Mouse (Mus musculus): Measurements from ENCODE around the gene Rbm44. TPM values are rescaled to one million over a fixed set of nuclear protein-coding genes. Genes with fewer than 3 reads are reported as not detected.

The Rbm44 gene
- polyA plus RNA-seq, 1 experiment from 2014 or later, result 0.15 TPM

- H3K4me1 ChIP-seq (replicated peaks; ENCODE audit: control insufficient read depth, insufficient read depth), result peaks cover 5% of the 10 kb centered on the region; the same call in 1 of the 2 replicates
- H3K4me3 ChIP-seq (ENCODE audit: low read depth, low read length), result no peak overlapping the region
- H3K9ac ChIP-seq (ENCODE audit: low read length), result no peak overlapping the region
- no peak overlapping the region for H3K27ac ChIP-seq (replicated peaks)
- H3K4me2 ChIP-seq (replicated peaks; ENCODE audit: low read depth), result no peak overlapping the region
- TF ChIP-seq EP300 (optimal IDR thresholded peaks at IDR 0.05) (no peak), CTCF (IDR thresholded peaks at IDR 0.05; ENCODE audit: low read depth) (no peak)
- H3K36me3 ChIP-seq (ENCODE audit: control insufficient read depth, insufficient read depth, low read length), result no peaks in the 10 kb centered on the region
- ATAC-seq (ENCODE audit: low FRiP score, low TSS enrichment) (no peak), DNase-seq (ENCODE audit: low spot score) (no peak)
- no peaks in the 10 kb centered on the region for H3K27me3 ChIP-seq (ENCODE audit: control insufficient read depth, insufficient read depth, low read length)
- no peaks in the 10 kb centered on the region for H3K9me3 ChIP-seq (ENCODE audit: control insufficient read depth, low read length)
- 82% methylated on average over 6 of the region's 6 CpGs for WGBS
Measured at GRCm38 (mm10) chr1:91186677-91187076, 41.8 kb downstream of the Rbm44 start.

- no peaks in the 10 kb centered on the region for H3K36me3 ChIP-seq (ENCODE audit: control insufficient read depth, insufficient read depth, low read length)
- no peak overlapping the region for H3K4me3 ChIP-seq (ENCODE audit: low read depth, low read length)
- no peaks in the 10 kb centered on the region for H3K9me3 ChIP-seq (ENCODE audit: control insufficient read depth, low read length)
- no peaks in the 10 kb centered on the region for H3K27me3 ChIP-seq (ENCODE audit: control insufficient read depth, insufficient read depth, low read length)
- ATAC-seq (ENCODE audit: low FRiP score, low TSS enrichment) (no peak), DNase-seq (ENCODE audit: low spot score) (no peak)
- H3K4me2 ChIP-seq (replicated peaks; ENCODE audit: low read depth), result no peak overlapping the region
- no peak overlapping the region for H3K27ac ChIP-seq (replicated peaks)
- no peak for TF ChIP-seq EP300 (optimal IDR thresholded peaks at IDR 0.05)
- H3K9ac ChIP-seq (ENCODE audit: low read length), result no peak overlapping the region
- WGBS, result 77% methylated on average over 5 of the region's 5 CpGs
- peaks cover 5% of the 10 kb centered on the region; the same call in 1 of the 2 replicates for H3K4me1 ChIP-seq (replicated peaks; ENCODE audit: control insufficient read depth, insufficient read depth)
Measured at GRCm38 (mm10) chr1:91187315-91187714, 42.4 kb downstream of the Rbm44 start.

GRCm38 (mm10) chr1:91187786-91188640, 43.1 kb downstream of the Rbm44 start:
- no peak for TF ChIP-seq CTCF (IDR thresholded peaks at IDR 0.05; ENCODE audit: low read depth)
- 86% methylated on average over 7 of the region's 7 CpGs for WGBS
- H3K4me1 ChIP-seq (replicated peaks; ENCODE audit: control insufficient read depth, insufficient read depth), result no peaks in the 10 kb centered on the region
- no peaks in the 10 kb centered on the region for H3K9me3 ChIP-seq (ENCODE audit: control insufficient read depth, low read length)
- H3K4me3 ChIP-seq (ENCODE audit: low read depth, low read length), result no peak overlapping the region
- no peak overlapping the region for H3K27ac ChIP-seq (replicated peaks)
- ATAC-seq (ENCODE audit: low FRiP score, low TSS enrichment) (no peak), DNase-seq (ENCODE audit: low spot score) (no peak)
- no peaks in the 10 kb centered on the region for H3K36me3 ChIP-seq (ENCODE audit: control insufficient read depth, insufficient read depth, low read length)
- H3K4me2 ChIP-seq (replicated peaks; ENCODE audit: low read depth), result no peak overlapping the region
- no peak overlapping the region for H3K9ac ChIP-seq (ENCODE audit: low read length)
- H3K27me3 ChIP-seq (ENCODE audit: control insufficient read depth, insufficient read depth, low read length), result no peaks in the 10 kb centered on the region

GRCm38 (mm10) chr1:91188851-91189460, 44.1 kb downstream of the Rbm44 start:
- 80% methylated on average over 10 of the region's 10 CpGs for WGBS
- ATAC-seq (ENCODE audit: low FRiP score, low TSS enrichment) (no peak), DNase-seq (ENCODE audit: low spot score) (no peak)
- no peaks in the 10 kb centered on the region for H3K36me3 ChIP-seq (ENCODE audit: control insufficient read depth, insufficient read depth, low read length)
- H3K4me3 ChIP-seq (ENCODE audit: low read depth, low read length), result no peak overlapping the region
- no peak overlapping the region for H3K4me2 ChIP-seq (replicated peaks; ENCODE audit: low read depth)
- no peak overlapping the region for H3K9ac ChIP-seq (ENCODE audit: low read length)
- H3K9me3 ChIP-seq (ENCODE audit: control insufficient read depth, low read length), result no peaks in the 10 kb centered on the region
- no peaks in the 10 kb centered on the region for H3K27me3 ChIP-seq (ENCODE audit: control insufficient read depth, insufficient read depth, low read length)
- H3K27ac ChIP-seq (replicated peaks), result no peak overlapping the region
- H3K4me1 ChIP-seq (replicated peaks; ENCODE audit: control insufficient read depth, insufficient read depth), result no peaks in the 10 kb centered on the region
- no peak for TF ChIP-seq CTCF (IDR thresholded peaks at IDR 0.05; ENCODE audit: low read depth)
- TF ChIP-seq EP300 (optimal IDR thresholded peaks at IDR 0.05), result no peak

GRCm38 (mm10) chr1:91192184-91192583, 47.3 kb downstream of the Rbm44 start:
- DNase-seq (ENCODE audit: low spot score) (no peak), ATAC-seq (ENCODE audit: low FRiP score, low TSS enrichment) (no peak)
- no peak for TF ChIP-seq EP300 (optimal IDR thresholded peaks at IDR 0.05)
- no peak for TF ChIP-seq CTCF (IDR thresholded peaks at IDR 0.05; ENCODE audit: low read depth)
- WGBS, result 70% methylated on average over 8 of the region's 8 CpGs
- H3K4me3 ChIP-seq (ENCODE audit: low read depth, low read length), result no peak overlapping the region
- H3K9ac ChIP-seq (ENCODE audit: low read length), result no peak overlapping the region
- H3K4me2 ChIP-seq (replicated peaks; ENCODE audit: low read depth), result no peak overlapping the region
- no peaks in the 10 kb centered on the region for H3K4me1 ChIP-seq (replicated peaks; ENCODE audit: control insufficient read depth, insufficient read depth)
- H3K36me3 ChIP-seq (ENCODE audit: control insufficient read depth, insufficient read depth, low read length), result no peaks in the 10 kb centered on the region
- no peaks in the 10 kb centered on the region for H3K9me3 ChIP-seq (ENCODE audit: control insufficient read depth, low read length)
- H3K27me3 ChIP-seq (ENCODE audit: control insufficient read depth, insufficient read depth, low read length), result no peaks in the 10 kb centered on the region
- H3K27ac ChIP-seq (replicated peaks), result no peak overlapping the region

- WGBS, result 74% methylated on average over 4 of the region's 4 CpGs
- ATAC-seq (ENCODE audit: low FRiP score, low TSS enrichment), result no peak
Measured at GRCm38 (mm10) chr1:91193242-91193641, 48.4 kb downstream of the Rbm44 start.

More at GRCm38 (mm10) chr1:91193242-91193641, 48.4 kb downstream of the Rbm44 start:
- Histone ChIP-seq H3K9me3 (ENCODE audit: control insufficient read depth, low read length) (no peaks in the 10 kb centered on the region), H3K27ac (replicated peaks) (no peak overlapping the region), H3K4me1 (replicated peaks; ENCODE audit: control insufficient read depth, insufficient read depth) (no peaks in the 10 kb centered on the region), H3K4me3 (ENCODE audit: low read depth, low read length) (no peak overlapping the region), H3K9ac (ENCODE audit: low read length) (no peak overlapping the region), H3K36me3 (ENCODE audit: control insufficient read depth, insufficient read depth, low read length) (no peaks in the 10 kb centered on the region), H3K27me3 (ENCODE audit: control insufficient read depth, insufficient read depth, low read length) (no peaks in the 10 kb centered on the region), H3K4me2 (replicated peaks; ENCODE audit: low read depth) (no peak overlapping the region)
- DNase-seq (ENCODE audit: low spot score), result no peak
- TF ChIP-seq EP300 (optimal IDR thresholded peaks at IDR 0.05), result no peak
- TF ChIP-seq CTCF (IDR thresholded peaks at IDR 0.05; ENCODE audit: low read depth), result no peak
